Mouse (Mus musculus): ENCODE data around the gene Pafah1b3. TPM values are rescaled to one million over a fixed set of nuclear protein-coding genes. Genes with fewer than 3 reads are reported as not detected.
A peak's percentile ranks its signal among the peaks of the same experiment; 100 is the strongest.
"Not testable (repeated sequence)": the region's sequence is repeated elsewhere in the genome, so short reads cannot be mapped to it uniquely, and the experiment has no call there.

The Pafah1b3 gene
- 1 to 10 TPM; 2.7 to 4.3 TPM for total RNA-seq (2021)

- no peak for DNase-seq (ENCODE audit: low spot score)
These were observed at the start of gene Pafah1b3 for GRCm38 (mm10) chr7:25297454-25298325. Gene Pafah1b3 (minus strand): TSS chr7:25297986.

DNA sequence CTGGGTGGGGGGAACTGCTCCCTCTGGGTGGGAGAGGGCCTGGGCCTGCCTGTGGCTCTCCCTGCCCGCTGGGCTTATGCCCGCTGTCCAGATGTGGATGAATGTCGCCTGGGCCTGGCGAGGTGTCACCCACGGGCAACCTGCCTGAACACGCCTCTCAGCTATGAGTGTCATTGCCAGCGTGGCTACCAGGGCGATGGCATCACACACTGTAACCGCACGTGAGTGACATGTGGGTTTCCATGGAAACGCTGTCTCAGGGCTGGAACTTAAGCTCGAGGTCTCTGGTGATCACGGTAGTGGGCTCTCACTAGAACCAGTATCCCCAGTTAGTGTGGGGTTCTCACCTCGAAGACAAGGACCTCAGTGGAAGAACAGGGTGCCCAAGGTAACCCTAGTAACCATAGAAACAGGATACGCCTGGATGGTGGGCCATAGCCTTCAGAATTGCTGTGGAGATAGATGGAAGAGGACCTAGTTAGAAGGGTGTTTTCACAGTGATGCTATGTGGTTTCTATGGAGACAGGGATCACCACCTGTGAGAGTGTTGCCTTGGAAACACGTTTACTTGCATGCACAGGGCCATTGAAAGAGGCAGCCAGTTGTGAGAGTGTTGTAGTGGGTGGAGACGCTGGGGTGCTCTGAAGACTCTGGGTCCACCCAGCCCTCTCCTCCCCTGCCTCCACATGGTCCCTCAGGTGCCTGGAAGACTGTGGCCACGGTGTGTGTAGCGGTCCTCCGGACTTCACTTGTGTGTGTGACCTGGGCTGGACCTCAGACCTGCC, 43.4 kb upstream of the Pafah1b3 start:
- DNase-seq (ENCODE audit: low spot score), result no peak
- intact Hi-C loops (cut with DNase I), result no loop called here

More at GRCm38 (mm10) chr7:25297454-25298325, at the start of gene Pafah1b3:
- intact Hi-C loops (cut with DNase I), result loop anchor here (2.0 to 5.0 kb wide), 2 partner anchors 17 to 35 kb away; no protein-coding TSS in a partner anchor

- DNase-seq (ENCODE audit: low spot score), result no peak
- intact Hi-C loops (cut with DNase I), result no loop called here
These were observed 41.5 kb upstream of the Pafah1b3 start for GRCm38 (mm10) chr7:25339329-25339728.

DNA sequence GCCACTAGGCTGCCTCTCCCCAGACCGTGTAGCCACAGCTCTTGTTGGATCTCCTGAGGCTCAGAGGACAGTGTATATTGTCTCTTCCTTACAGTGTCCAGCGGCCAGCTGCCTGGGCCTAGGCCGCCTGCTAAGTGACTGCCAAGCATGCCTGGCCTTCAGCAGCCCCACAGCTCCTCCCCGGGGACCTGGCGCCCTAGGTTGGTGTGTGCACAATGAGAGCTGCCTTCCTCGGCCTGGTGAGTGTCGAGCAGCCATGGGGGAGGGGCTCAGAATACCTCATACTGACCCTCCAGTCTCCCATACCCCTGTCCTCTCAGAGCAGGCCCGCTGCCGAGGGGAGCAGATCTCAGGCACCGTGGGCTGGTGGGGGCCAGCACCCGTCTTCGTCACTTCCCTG, 36.7 kb upstream of the Pafah1b3 start:
- DNase-seq (ENCODE audit: low spot score), result no peak
- intact Hi-C loops (cut with DNase I), result loop anchor here (2.0 to 5.0 kb wide), 3 partner anchors 37 to 202 kb away; partner anchors contain the start of gene Pafah1b3

GRCm38 (mm10) chr7:25333596-25334307, 36.0 kb upstream of the Pafah1b3 start:
- peak; percentile 37 for DNase-seq (ENCODE audit: low spot score)

DNA sequence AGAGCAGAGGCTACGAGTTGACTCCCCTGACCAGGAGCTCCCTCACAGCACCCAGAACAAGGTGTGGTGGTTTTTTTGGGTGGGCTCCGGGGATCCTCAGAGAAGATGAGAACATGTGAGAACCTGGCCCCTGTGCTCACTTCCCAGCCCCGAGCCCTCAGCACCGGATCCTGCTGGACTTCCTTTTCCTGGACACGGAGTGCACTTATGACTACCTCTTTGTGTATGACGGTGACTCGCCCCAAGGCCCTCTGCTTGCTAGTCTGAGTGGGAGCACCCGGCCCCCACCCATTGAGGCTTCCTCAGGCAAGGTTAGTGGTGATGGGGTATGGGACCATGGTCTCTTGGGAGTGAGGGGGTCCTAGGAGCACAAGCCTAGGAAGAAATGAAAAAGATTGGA, 28.4 kb upstream of the Pafah1b3 start:
- DNase-seq (ENCODE audit: low spot score), result no peak
- intact Hi-C loops (cut with DNase I), result no loop called here

More at GRCm38 (mm10) chr7:25333596-25334307, 36.0 kb upstream of the Pafah1b3 start:
- intact Hi-C loops (cut with DNase I), result loop anchor here (2.0 to 5.0 kb wide), 3 partner anchors 36 to 201 kb away; partner anchors contain the start of gene Pafah1b3

GRCm38 (mm10) chr7:25325431-25325830, 27.6 kb upstream of the Pafah1b3 start:
- intact Hi-C loops (cut with DNase I); DNase-seq (ENCODE audit: low spot score): not testable (repeated sequence)

DNA sequence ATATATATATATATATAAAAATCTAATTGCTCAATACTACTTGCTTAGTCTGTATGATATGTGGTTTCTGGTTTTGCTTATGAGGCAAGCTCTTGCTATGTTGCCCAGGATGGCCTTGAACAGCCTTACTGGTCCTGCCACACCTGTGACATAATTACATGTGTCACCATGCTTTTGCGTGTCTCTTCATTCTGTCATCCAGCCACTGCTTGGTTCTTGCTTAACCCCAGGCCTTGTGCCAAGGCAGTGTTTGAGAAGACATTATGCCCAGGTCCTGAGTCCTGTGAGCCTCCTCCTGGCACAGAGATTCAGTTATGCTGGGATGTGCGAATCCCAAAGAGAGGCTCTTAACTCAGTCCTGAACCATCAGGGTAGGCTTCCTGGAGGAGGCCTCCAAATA, 25.4 kb upstream of the Pafah1b3 start:
- DNase-seq (ENCODE audit: low spot score), result no peak
- intact Hi-C loops (cut with DNase I), result no loop called here

GRCm38 (mm10) chr7:25322058-25322484, 24.3 kb upstream of the Pafah1b3 start:
- intact Hi-C loops (cut with DNase I), result no loop called here
- DNase-seq (ENCODE audit: low spot score), result no peak

DNA sequence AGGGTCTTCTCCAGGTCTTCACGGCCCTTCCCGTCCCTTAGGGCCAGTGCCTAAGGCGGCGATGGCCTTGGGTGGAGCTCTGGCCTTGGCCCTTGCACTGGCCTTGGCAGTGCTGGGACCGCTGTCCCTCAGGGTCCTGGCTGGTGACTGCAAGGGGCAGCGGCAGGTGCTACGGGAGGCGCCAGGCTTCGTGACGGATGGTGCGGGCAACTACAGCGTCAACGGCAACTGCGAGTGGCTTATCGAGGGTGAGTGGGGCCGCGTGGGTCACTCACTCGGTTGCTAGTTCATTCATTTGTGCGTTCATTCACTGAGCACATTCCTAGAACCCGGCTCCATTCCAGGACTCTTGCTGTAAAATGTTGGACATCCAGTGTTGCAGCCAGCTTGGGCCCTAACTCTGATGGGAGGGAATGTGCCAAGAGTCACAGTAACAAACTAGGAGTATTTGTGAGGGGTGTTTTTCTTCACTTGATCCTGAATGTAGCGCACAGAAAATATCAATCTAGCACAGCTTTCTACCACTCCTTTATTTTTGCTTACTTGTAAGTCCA, 19.7 kb upstream of the Pafah1b3 start:
- DNase-seq (ENCODE audit: low spot score), result no peak
- intact Hi-C loops (cut with DNase I), result loop anchor here (2.0 to 5.0 kb wide), 5 partner anchors 35 to 185 kb away; no protein-coding TSS in a partner anchor

GRCm38 (mm10) chr7:25316532-25317445, 19.0 kb upstream of the Pafah1b3 start, which contains the start of gene Megf8:
Gene Megf8 (plus strand): TSS chr7:25317164.
- DNase-seq (ENCODE audit: low spot score), result peak; percentile 92
- intact Hi-C loops (cut with DNase I), result loop anchor here (2.0 to 5.0 kb wide), 5 partner anchors 34 to 184 kb away; no protein-coding TSS in a partner anchor

DNA sequence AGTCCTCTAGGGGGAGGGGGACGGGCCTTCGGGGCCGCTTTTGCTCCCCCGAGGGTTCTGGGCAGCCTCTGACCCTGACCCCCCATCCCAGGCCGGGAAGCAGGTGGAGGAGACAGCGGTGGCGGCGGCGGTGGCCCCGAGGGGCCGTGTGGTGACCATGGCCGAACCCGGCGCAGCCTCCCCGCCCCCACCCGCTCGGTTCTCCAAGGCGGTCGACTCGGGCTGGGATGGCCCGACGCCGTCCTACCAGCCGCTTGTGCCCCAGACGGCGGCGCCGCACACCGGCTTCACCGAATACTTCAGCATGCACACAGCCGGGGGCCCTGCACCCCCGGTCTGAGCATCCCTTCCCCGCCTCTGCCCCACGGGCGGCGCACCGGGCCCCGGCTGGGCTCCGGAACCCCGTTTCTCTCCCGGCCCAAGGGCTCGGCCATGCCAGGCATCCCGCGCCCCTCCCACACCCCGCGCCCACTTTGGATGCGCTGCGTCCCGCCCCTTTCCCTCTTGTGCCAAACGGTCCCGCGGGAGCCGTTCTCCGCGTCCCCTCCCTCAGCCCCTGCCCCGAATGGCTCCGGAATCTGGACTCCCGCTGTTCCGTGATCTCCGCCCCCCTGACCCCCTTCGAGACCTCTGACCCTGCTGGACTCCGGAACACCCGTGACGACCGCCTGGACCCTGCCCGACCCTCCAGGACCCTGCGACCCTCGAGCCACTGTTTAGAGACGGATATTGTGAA, 17.7 kb upstream of the Pafah1b3 start:
- no peak for DNase-seq (ENCODE audit: low spot score)
- intact Hi-C loops (cut with DNase I), result loop anchor here (2.0 to 5.0 kb wide), 6 partner anchors 17 to 183 kb away; no protein-coding TSS in a partner anchor

DNA sequence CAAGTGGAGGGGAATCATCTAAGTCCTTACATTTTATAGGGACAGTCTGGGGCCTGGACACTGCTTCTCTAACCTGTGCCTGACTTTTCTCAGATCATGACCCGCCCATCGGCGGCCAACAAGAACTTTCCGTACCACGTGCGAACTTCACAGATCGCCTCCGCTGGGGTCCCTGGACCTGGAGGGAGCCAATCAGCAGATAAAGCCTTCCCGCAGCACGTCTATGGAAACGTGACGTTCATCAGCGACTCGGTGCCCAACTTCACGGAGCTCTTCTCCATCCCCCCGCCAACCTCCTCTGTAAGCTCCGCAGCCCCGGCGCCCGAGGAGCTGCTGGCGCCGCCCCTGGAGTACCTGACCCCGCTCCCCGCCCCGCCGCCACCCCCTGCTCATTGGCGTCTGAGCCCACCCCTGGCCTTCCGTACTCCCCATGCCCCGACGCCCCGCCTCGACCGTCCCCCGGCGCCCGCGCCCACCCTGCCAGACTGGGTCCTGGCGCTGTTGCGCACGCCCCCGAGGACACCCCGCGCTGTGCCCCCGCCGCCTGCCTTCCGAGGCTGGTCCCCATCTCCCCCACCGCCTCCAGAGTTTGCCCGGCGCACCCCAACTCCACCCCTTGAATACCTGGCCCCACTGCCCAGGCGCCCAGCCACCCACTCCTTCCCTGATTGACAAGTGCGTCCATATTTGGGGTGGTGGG, 17.0 kb upstream of the Pafah1b3 start:
- DNase-seq (ENCODE audit: low spot score), result no peak
- intact Hi-C loops (cut with DNase I), result loop anchor here (2.0 to 5.0 kb wide), 4 partner anchors 16 to 182 kb away; no protein-coding TSS in a partner anchor

- intact Hi-C loops (cut with DNase I), result no loop called here
- DNase-seq (ENCODE audit: low spot score), result no peak
These were observed 15.5 kb upstream of the Pafah1b3 start for GRCm38 (mm10) chr7:25313325-25313724.

DNA sequence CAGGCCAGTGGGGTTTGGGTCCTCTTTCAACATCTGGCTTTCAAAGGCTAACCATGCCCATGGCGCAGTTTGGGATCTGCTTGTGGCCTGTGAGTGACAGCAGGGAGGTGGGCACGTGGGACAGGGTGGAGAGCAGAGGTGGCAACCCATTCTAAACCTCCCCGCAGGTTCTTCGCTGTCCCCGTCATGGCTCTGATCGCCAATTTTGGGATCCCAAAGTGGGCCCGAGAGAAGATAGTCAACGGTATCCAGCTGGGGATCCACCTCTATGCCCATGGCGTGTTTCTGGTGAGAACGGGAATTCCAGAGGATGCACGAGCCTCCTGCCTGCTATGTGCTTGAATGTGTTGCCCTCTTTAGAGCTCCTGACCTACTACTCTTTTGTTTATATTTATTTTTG, 13.4 kb upstream of the Pafah1b3 start:
- intact Hi-C loops (cut with DNase I), result no loop called here
- DNase-seq (ENCODE audit: low spot score), result no peak

- intact Hi-C loops (cut with DNase I), result no loop called here
- no peak for DNase-seq (ENCODE audit: low spot score)
These were observed 11.6 kb upstream of the Pafah1b3 start for GRCm38 (mm10) chr7:25309425-25309824.

All from heart, postnatal 25 days (tissue).